Mouse (Mus musculus) limb, embryonic 11.5 days (tissue): ENCODE results near the gene Itgb8. TPM values are rescaled to one million over a fixed set of nuclear protein-coding genes. Genes with fewer than 3 reads are reported as not detected.

Source experiments
- polyA plus RNA-seq: library from polyadenylated mRNA; unstranded; fragments of >200 nt; fragmentation: Nextera tagmentation; extraction: Ambion mirVana; gene quantifications from 2 replicates; pipeline ENCODE4 v1.2.1, GENCODE M21; 2014

The Itgb8 gene
- polyA plus RNA-seq, 1 experiment from 2014 or later, result 5.0 TPM

Other genes with a start within 250 kb of the Itgb8 start
- gene Macc1, start 75.5 kb upstream of the Itgb8 start, polyA plus RNA-seq, result 0.61 and 1.2 TPM in 2 replicates